In the genomic region with DNA sequence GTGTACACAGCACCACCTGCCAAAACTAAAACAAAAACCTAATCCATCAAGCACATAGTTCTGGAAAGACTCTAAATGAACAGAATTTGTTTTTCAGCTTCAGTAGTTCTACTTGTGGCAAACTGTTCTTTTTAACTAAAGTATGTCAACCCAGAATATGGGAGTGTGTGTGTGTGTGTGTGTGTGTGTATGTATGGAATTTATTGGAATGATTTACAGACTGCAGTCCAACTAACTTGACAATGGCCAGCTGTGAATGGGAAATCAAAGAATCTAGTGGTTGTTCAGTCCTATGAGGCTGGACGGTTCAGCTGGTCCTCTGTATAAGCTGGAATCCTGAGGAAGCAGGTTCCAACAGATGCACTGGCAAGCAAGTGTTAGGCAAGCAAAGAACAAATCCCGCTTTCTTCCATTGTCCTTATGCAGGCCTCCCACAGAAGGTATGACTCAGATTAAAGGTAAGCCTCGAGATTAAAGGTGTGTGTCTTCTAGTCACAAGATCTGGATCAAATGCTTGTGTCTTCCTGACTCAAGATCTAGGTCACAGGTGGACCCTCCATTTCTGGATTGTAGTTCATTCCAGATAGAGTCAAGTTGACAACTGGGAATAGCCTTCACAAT, we compare ENCODE assay signal across 11 mouse cellular contexts.
"Had no signal": no experiment of that assay in that cellular context is flagged by ENCODE, and none has a peak within 500 bp of the region (broad histone marks: within the 10 kb centered on the region; RNA-seq: fewer than 3 reads in every experiment).

No protein-coding gene starts in this region.

- H3K36me3 ChIP-seq: limb, embryonic 10.5 days; liver, embryonic 15.5 days; lung, embryonic 15.5 days; midbrain, embryonic 13.5 days; neural tube, embryonic 15.5 days had no signal

- DNase-seq: right cerebral cortex, adult 18-20 months had no signal

- H3K9me3 ChIP-seq: limb, embryonic 10.5 days; liver, embryonic 15.5 days; lung, embryonic 15.5 days; midbrain, embryonic 13.5 days; neural tube, embryonic 15.5 days had no signal

- H3K4me1 ChIP-seq: lung, embryonic 15.5 days; midbrain, embryonic 13.5 days; neural tube, embryonic 15.5 days had no signal

- H3K27ac ChIP-seq: layer of hippocampus, adult 2 months; left cerebral cortex, adult 2 months; limb, embryonic 10.5 days; liver, embryonic 15.5 days; lung, embryonic 15.5 days; midbrain, embryonic 13.5 days; neural tube, embryonic 15.5 days had no signal

- H3K4me2 ChIP-seq: liver, embryonic 11.5 days; liver, embryonic 15.5 days; lung, embryonic 15.5 days; midbrain, embryonic 13.5 days; neural tube, embryonic 15.5 days had no signal

- H3K4me3 ChIP-seq: layer of hippocampus, adult 2 months; left cerebral cortex, adult 2 months; limb, embryonic 10.5 days; liver, embryonic 15.5 days; lung, embryonic 15.5 days; midbrain, embryonic 13.5 days; myocyte; neural tube, embryonic 15.5 days had no signal

- H3K9ac ChIP-seq: liver, embryonic 15.5 days; lung, embryonic 15.5 days; midbrain, embryonic 13.5 days; neural tube, embryonic 15.5 days had no signal

- ATAC-seq: intestine, embryonic 16.5 days; midbrain, embryonic 13.5 days had no signal

- H3K27me3 ChIP-seq: liver, embryonic 15.5 days; lung, embryonic 15.5 days; midbrain, embryonic 13.5 days; neural tube, embryonic 15.5 days had no signal
